Mouse (Mus musculus): ENCODE data around the gene Gdf3. TPM values are rescaled to one million over a fixed set of nuclear protein-coding genes. Genes with fewer than 3 reads are reported as not detected.

Gdf3 gene
- polyA plus RNA-seq, 1 experiment from 2014 or later: not detected

DNA sequence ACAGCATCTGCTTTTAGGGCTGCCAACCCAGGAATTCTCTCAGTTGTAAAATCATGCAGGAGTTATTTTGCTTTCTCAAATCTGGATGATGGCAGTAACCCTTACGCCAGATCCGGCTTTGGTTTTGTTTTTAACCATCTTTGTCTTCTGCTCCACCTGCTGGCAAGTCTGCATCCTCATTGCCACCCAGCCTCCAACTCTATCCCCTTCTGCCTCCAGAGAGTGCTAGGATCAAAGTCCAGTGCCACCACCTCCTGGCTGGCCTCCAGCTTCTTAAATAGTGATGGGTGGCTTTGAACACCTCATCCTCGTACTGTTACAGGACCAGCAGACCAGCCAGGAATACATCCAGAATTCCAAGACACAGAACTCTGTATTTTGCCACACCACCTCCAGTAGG, 26.8 kb upstream of the Gdf3 start:
- 71% methylated on average over 3 of the region's 3 CpGs for WGBS
- Histone ChIP-seq H3K4me1 (replicated peaks; ENCODE audit: control insufficient read depth, insufficient read depth) (no peaks in the 10 kb centered on the region), H3K4me3 (ENCODE audit: low read depth, low read length) (no peak overlapping the region), H3K9ac (ENCODE audit: low read length) (no peak overlapping the region), H3K27ac (replicated peaks) (no peak overlapping the region), H3K27me3 (ENCODE audit: control insufficient read depth, insufficient read depth, low read length) (no peaks in the 10 kb centered on the region), H3K36me3 (ENCODE audit: control insufficient read depth, insufficient read depth, low read length) (no peaks in the 10 kb centered on the region), H3K9me3 (ENCODE audit: control insufficient read depth, low read length) (no peaks in the 10 kb centered on the region), H3K4me2 (replicated peaks; ENCODE audit: low read depth) (no peak overlapping the region)
- ATAC-seq (ENCODE audit: low FRiP score, low TSS enrichment) (no peak), DNase-seq (ENCODE audit: low spot score) (no peak)
- TF ChIP-seq CTCF (IDR thresholded peaks at IDR 0.05; ENCODE audit: low read depth) (no peak), EP300 (optimal IDR thresholded peaks at IDR 0.05) (no peak)

DNA sequence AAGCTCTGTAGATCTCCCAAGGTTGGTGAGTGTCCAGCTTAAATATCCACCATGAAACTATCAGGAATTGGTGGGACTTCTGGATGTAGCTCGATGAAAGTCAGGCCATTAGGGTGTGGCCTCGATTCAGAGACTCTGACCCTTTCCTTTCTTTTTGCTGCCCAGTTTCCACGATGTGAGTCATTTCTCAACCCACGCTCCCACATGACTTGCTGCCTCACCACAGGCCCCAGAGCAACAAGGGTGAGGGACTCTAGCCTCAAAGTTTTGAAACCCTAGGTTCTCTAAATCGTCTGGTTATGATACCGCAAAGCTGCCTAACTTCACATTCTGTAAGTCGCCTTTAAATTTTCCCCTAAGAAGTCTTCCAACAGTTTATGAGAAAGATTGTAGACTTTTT, 25.4 kb upstream of the Gdf3 start:
- Histone ChIP-seq H3K27me3 (ENCODE audit: control insufficient read depth, insufficient read depth, low read length) (no peaks in the 10 kb centered on the region), H3K36me3 (ENCODE audit: control insufficient read depth, insufficient read depth, low read length) (no peaks in the 10 kb centered on the region), H3K4me2 (replicated peaks; ENCODE audit: low read depth) (no peak overlapping the region), H3K9ac (ENCODE audit: low read length) (no peak overlapping the region), H3K9me3 (ENCODE audit: control insufficient read depth, low read length) (no peaks in the 10 kb centered on the region), H3K4me1 (replicated peaks; ENCODE audit: control insufficient read depth, insufficient read depth) (no peaks in the 10 kb centered on the region), H3K27ac (replicated peaks) (no peak overlapping the region), H3K4me3 (ENCODE audit: low read depth, low read length) (no peak overlapping the region)
- DNase-seq (ENCODE audit: low spot score) (no peak), ATAC-seq (ENCODE audit: low FRiP score, low TSS enrichment) (no peak)
- 76% methylated on average over 7 of the region's 7 CpGs for WGBS
- TF ChIP-seq CTCF (IDR thresholded peaks at IDR 0.05; ENCODE audit: low read depth) (no peak), EP300 (optimal IDR thresholded peaks at IDR 0.05) (no peak)

DNA sequence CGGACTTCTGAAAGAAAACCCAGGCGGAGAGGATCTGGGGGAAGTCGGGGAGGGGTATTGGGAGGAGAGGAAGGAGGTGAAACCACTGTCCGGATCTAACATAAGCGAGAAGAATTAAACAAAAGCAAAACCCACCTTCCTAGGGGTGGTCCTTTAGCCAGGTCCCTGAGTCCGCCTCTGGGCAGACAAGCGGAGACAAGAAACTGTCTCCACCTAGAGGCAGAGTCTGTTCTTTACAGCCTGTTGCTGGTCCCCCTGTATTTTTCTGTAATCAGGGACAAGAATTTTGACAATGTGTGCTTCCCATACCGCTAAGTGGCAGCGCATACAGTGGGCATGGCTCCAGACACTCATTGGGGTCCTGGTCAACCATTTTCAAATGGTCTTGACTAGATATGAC, 23.5 kb upstream of the Gdf3 start:
- Histone ChIP-seq H3K27me3 (ENCODE audit: control insufficient read depth, insufficient read depth, low read length) (no peaks in the 10 kb centered on the region), H3K4me2 (replicated peaks; ENCODE audit: low read depth) (no peak overlapping the region), H3K4me1 (replicated peaks; ENCODE audit: control insufficient read depth, insufficient read depth) (no peaks in the 10 kb centered on the region), H3K36me3 (ENCODE audit: control insufficient read depth, insufficient read depth, low read length) (no peaks in the 10 kb centered on the region), H3K9me3 (ENCODE audit: control insufficient read depth, low read length) (no peaks in the 10 kb centered on the region), H3K4me3 (ENCODE audit: low read depth, low read length) (no peak overlapping the region), H3K9ac (ENCODE audit: low read length) (no peak overlapping the region), H3K27ac (replicated peaks) (no peak overlapping the region)
- 30% methylated on average over 9 of the region's 9 CpGs for WGBS
- DNase-seq (ENCODE audit: low spot score): no peak
- TF ChIP-seq EP300 (optimal IDR thresholded peaks at IDR 0.05): no peak
- peak; percentile 66 for TF ChIP-seq CTCF (IDR thresholded peaks at IDR 0.05; ENCODE audit: low read depth)
- no peak for ATAC-seq (ENCODE audit: low FRiP score, low TSS enrichment)

DNA sequence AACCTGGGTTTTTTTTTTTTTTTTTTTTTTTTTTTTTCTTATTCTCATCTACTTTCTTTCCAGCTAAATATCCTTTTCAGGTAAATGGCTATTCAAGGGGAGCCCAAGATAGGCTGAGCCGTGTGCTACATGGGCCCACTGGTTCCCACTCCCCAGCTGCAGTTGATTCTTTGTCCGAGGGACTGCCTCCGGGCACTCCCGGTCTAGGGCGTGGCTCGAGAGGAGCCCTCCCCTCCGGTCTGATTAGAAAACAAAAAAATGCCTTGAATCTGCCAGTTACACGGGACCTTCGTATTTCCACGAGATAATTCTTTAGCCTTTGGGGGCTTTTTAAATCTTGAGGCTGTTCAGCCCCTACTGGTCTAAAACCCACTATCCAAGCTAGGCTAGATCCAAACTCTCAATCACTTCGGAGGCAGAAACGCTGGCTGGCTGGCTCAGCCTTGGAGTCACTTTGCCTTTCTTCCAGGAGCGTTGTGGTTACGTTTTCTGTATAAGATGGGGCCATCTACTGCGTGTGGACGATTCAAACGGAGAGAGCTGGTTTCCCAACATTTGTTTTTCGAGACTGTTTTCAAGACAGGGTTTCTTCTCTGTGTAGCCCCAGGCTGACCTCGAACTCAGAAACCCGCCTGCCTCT, 17.7 kb upstream of the Gdf3 start:
- peak overlapping the region; percentile 20; the same call in 1 of the 2 replicates for H3K4me3 ChIP-seq (ENCODE audit: low read depth, low read length)
- no peak overlapping the region for H3K9ac ChIP-seq (ENCODE audit: low read length)
- H3K4me2 ChIP-seq (replicated peaks; ENCODE audit: low read depth): peak overlapping the region; percentile 41; the same call in 1 of the 2 replicates
- no peaks in the 10 kb centered on the region for H3K9me3 ChIP-seq (ENCODE audit: control insufficient read depth, low read length)
- TF ChIP-seq EP300 (optimal IDR thresholded peaks at IDR 0.05) (no peak), CTCF (IDR thresholded peaks at IDR 0.05; ENCODE audit: low read depth) (no peak)
- no peaks in the 10 kb centered on the region for H3K36me3 ChIP-seq (ENCODE audit: control insufficient read depth, insufficient read depth, low read length)
- ATAC-seq (ENCODE audit: low FRiP score, low TSS enrichment): no peak
- no peaks in the 10 kb centered on the region for H3K4me1 ChIP-seq (replicated peaks; ENCODE audit: control insufficient read depth, insufficient read depth)
- no peak overlapping the region for H3K27ac ChIP-seq (replicated peaks)
- no peaks in the 10 kb centered on the region for H3K27me3 ChIP-seq (ENCODE audit: control insufficient read depth, insufficient read depth, low read length)
- DNase-seq (ENCODE audit: low spot score): no peak
- WGBS: 26% methylated on average over 20 of the region's 20 CpGs

DNA sequence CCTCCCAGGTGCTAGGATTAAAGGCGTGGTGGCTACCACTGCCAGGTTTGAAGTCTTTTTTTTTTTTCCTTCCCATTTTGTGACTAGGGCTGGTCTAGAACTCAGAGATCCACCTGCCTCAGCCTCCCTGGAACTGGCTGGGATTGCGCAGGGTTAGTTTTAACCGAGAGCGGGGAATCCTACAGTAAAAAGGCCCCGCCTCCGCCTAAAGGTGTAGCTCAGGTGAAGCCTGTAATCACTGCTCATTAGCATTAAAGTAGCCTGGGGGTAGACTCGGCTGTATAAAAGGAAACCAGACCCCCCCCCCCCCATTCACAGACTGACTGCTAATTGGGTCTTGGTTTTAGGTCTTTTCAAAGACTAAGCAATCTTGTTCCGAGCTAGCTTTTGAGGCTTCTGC, 16.2 kb upstream of the Gdf3 start, which contains the start of gene Dppa3:
TSS of gene Dppa3 (plus strand) at position 301 of the 400 bp plus-strand sequence.
- Histone ChIP-seq H3K4me3 (ENCODE audit: low read depth, low read length) (no peak within 1 kb of the TSS), H3K9ac (ENCODE audit: low read length) (no peak within 1 kb of the TSS), H3K4me2 (replicated peaks; ENCODE audit: low read depth) (no peak within 1 kb of the TSS; the same call in 1 of the 2 replicates), H3K27me3 (ENCODE audit: control insufficient read depth, insufficient read depth, low read length) (no peaks in the 10 kb centered on the region), H3K9me3 (ENCODE audit: control insufficient read depth, low read length) (no peaks in the 10 kb centered on the region), H3K36me3 (ENCODE audit: control insufficient read depth, insufficient read depth, low read length) (no peaks in the 10 kb centered on the region), H3K27ac (replicated peaks) (no peak within 1 kb of the TSS), H3K4me1 (replicated peaks; ENCODE audit: control insufficient read depth, insufficient read depth) (no peaks in the 10 kb centered on the region)
- no peak for ATAC-seq (ENCODE audit: low FRiP score, low TSS enrichment)
- no peak for TF ChIP-seq CTCF (IDR thresholded peaks at IDR 0.05; ENCODE audit: low read depth)
- no peak for TF ChIP-seq EP300 (optimal IDR thresholded peaks at IDR 0.05)
- WGBS: 89% methylated on average over 8 of the region's 8 CpGs
- DNase-seq (ENCODE audit: low spot score): no peak

DNA sequence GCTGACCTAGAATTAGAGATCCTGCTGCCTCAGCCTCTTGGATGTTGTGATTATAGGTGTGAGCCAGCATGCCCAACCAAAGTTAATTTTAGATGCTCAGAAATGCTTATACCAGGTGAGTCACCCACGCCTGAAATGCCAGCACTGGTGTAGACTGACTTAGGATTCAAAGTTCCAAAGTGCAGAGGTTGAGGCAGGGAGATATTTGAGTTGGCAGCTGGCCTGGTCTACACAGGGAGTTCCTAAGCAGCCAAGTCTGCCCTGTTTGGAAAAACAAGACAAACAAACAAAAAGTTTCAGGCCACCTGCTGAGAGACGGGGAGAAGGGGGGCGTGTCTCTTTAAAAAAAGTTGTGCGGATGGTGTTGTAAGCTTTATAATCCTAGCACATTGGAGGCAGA, 15.3 kb upstream of the Gdf3 start:
- H3K36me3 ChIP-seq (ENCODE audit: control insufficient read depth, insufficient read depth, low read length): no peaks in the 10 kb centered on the region
- no peaks in the 10 kb centered on the region for H3K27me3 ChIP-seq (ENCODE audit: control insufficient read depth, insufficient read depth, low read length)
- no peak overlapping the region for H3K4me3 ChIP-seq (ENCODE audit: low read depth, low read length)
- H3K9ac ChIP-seq (ENCODE audit: low read length): no peak overlapping the region
- ATAC-seq (ENCODE audit: low FRiP score, low TSS enrichment): peak; percentile 72; the same call in 1 of the 2 replicates
- no peak overlapping the region for H3K4me2 ChIP-seq (replicated peaks; ENCODE audit: low read depth)
- no peak for TF ChIP-seq CTCF (IDR thresholded peaks at IDR 0.05; ENCODE audit: low read depth)
- TF ChIP-seq EP300 (optimal IDR thresholded peaks at IDR 0.05): no peak
- DNase-seq (ENCODE audit: low spot score): peak; percentile 38
- no peak overlapping the region for H3K27ac ChIP-seq (replicated peaks)
- H3K9me3 ChIP-seq (ENCODE audit: control insufficient read depth, low read length): no peaks in the 10 kb centered on the region
- 64% methylated on average over 4 of the region's 4 CpGs for WGBS
- no peaks in the 10 kb centered on the region for H3K4me1 ChIP-seq (replicated peaks; ENCODE audit: control insufficient read depth, insufficient read depth)
